Mouse (Mus musculus) erythroid progenitor cell, adult 5-6 weeks (primary cell): ENCODE results near the gene Xcr1. TPM values are rescaled to one million over a fixed set of nuclear protein-coding genes. Genes with fewer than 3 reads are reported as not detected.
A peak's percentile ranks its signal among the peaks of the same experiment; 100 is the strongest.

Experiments
- ATAC-seq: replicated peaks from 2 replicates; pipeline ENCODE4 v1.8.0; 2016; ENCODE audit warnings: moderate number of reproducible peaks, mild to moderate bottlenecking, moderate TSS enrichment, inconsistent platforms; ENCODE audit not compliant: poor library complexity, low FRiP score, severe bottlenecking
- total RNA-seq, 2 experiments: library from RNA; stranded (forward) in 1 of 2; stranded (reverse) in 1 of 2; fragments of 150-400 nt in 1 of 2; fragments of 186-747, 209-891 nt in 1 of 2; gene quantifications; 2 replicates each; pipeline versions ENCODE4 v1.2.3 to v1.2.4; 2015 to 2017; ENCODE audit warnings: low replicate concordance in 2 of 2

Xcr1 gene
- total RNA-seq (2015; ENCODE audit: low replicate concordance), result 0.84 TPM in 1 of 2 replicates, not detected in the other
- total RNA-seq (2017; ENCODE audit: low replicate concordance), result not detected in 2 replicates

DNA sequence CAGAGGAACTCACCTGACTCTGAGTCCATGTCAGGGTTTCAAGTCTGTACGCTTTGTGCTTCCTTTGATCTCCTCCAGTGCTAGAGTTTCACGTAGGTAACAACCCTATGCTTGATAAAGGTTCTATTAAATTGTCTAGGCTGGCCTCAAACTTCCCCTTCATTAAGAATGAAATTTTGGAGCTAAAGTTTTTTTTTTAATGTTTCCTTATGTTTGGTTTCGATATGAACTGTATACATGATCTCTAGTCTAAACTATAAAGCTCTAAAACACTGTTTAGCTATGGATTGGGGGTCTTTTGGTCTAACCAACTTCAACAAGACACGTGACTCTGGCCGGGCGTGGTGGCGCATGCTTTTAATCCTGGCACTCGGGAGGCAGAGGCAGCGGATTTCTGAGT, at the start of gene Xcr1:
Gene Xcr1 (minus strand): TSS at position 101 of the 400 bp plus-strand sequence.
- ATAC-seq, result no peak

DNA sequence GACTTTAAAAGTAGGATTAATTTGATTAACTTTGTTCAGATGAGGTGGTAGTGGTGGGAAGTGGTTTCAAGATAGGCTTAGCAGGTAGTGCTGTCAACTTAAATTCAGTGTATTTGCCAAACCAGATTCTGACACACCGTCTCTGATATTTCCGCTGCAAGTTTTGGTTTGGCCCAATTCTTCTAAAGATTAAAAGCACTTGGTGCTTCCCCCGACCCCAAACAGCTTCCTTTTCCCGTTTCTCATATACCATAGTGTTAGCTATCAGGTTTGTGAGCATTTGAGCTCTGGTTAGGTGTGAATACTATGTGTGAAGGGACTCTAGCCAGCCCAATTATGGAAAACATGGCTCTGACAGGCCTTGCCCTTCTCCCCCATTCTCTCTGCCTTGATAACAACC, 10.2 kb upstream of the Xcr1 start:
- ATAC-seq, result no peak

GRCm38 (mm10) chr9:123869167-123869784, 7.4 kb upstream of the Xcr1 start:
- ATAC-seq, result no peak

GRCm38 (mm10) chr9:123863641-123864040, 1.8 kb upstream of the Xcr1 start:
- no peak for ATAC-seq

- no peak for ATAC-seq
These were observed 1.2 kb upstream of the Xcr1 start for GRCm38 (mm10) chr9:123862895-123863616.

GRCm38 (mm10) chr9:123856836-123857235, 5.0 kb downstream of the Xcr1 start:
- ATAC-seq, result no peak

DNA sequence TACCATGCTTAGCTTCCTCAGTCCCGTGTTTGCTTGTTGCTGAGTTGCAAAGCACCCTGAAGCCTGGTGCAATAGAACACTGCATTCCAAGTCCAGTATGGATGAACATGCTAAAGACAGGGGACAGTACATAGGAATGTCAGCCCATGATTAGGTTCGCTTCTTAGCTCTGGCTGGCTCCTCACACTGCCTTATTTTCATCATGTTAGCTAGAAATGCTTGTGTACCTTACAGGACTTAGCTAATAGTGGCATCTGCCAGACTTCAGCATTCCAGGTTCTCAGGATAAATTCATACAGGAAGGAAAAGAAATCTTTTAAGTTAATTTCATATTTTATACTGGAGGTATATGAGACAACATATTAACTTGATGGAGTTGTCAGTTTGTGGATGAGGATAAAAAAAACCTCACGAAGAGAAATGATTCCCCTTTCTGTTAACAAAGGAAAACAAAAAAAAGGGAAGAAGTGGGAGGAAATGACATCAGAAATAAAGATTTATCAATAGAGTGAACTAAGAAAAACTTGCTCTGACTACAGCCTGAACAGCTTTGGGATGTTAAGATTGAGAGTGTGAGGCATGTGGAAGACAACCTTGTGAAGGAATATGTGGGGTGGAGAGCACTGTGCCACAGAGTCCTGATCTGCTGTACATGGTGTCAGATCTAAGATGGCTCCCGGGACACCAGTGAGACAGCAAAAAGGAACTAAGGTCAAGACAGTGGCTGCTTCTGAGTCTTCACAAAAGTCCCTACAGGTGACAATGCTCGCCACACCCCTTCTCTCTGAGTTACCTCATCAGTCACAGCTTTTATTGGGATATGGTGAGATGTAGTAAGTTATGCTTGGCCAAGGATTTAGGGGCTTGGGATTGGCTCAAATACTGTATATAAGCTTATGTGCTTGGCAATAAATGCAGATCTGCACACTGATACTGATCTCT, 9.1 kb downstream of the Xcr1 start:
- no peak for ATAC-seq

DNA sequence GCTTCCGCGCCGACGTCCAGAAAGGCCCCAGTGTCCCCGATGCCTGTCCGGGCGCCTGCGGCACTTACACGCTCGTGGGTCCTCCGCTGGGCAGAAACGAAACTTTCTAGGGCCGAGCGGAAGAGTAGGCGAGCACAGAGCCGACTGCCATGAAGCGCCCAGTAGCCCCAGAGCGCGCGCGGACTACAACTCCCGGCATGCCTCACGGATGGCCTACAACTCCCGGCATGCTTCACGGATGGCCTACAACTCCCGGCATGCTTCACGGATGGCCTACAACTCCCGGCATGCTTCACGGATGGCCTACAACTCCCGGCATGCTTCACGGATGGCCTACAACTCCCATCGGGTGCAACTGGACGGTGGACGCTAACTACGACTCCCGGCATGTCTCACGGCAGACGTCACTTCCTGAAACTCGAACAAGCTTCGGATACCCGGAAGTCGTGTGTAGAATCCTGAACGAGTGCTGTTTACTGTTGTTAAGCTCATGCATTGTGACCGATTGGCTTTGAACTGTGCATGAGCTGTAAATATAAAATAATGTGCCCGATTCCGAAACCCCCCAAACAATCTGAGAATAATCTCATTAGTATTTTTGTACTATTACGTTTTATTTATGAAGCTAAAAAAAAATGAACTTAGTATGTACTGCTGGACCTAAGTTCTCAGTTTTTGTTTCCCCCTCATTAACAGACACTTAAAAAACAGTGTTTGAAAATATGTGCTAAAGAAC, 9.9 kb downstream of the Xcr1 start, which contains the start of gene Fyco1:
Gene Fyco1 (minus strand): TSS at position 187 of the 736 bp plus-strand sequence.
- peak; percentile 92 for ATAC-seq

GRCm38 (mm10) chr9:123851062-123851712, 10.6 kb downstream of the Xcr1 start:
- ATAC-seq, result peak; percentile 62

DNA sequence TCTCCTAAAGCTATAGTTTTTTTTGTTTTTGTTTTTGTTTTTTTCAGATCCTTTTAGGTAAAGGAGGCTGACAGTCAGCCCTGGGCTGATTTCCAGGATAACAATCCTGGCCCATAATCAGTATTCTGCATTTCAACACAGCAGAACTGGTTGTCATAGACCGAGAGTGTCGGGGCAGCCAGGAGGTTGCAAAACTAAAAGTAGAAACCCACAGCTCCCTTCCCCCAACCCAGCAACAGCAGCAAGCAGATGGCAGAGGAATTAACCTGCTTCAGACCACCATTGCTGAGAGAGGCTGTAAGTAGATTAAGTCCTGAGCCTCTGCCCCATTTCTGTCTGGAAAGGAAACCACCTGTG, 11.1 kb downstream of the Xcr1 start:
- peak; percentile 0; the same call in 1 of the 2 replicates for ATAC-seq

- no peak for ATAC-seq
These were observed 11.7 kb downstream of the Xcr1 start for GRCm38 (mm10) chr9:123849976-123850695.

- 0 out of 2 replicates have a peak, but pooled peaks have one; percentile 23 for ATAC-seq
These were observed 15.3 kb downstream of the Xcr1 start for GRCm38 (mm10) chr9:123846490-123846889.

GRCm38 (mm10) chr9:123845120-123845519, 16.7 kb downstream of the Xcr1 start:
- peak; percentile 67 for ATAC-seq

DNA sequence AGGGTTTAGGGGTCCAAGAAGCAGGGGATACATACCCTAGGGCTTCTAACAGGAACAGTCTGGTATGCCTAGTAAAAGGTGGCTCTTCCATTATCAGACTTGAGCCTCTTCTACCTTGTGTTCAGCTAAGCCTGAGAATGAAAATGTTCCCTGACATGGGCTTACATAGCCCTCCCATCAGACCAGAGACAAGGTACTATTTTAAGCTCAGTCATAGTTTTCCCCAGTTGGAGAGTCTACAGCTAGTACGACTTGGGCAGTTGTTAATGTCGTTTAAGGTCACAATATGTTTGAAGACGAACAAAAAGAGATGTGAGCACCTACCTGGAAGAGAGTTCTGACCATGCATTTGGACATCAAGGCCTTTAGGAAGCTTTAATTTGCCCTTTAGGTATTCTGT, 17.4 kb downstream of the Xcr1 start:
- ATAC-seq, result no peak

GRCm38 (mm10) chr9:123840243-123840642, 21.6 kb downstream of the Xcr1 start:
- ATAC-seq, result no peak

GRCm38 (mm10) chr9:123835851-123836250, 26.0 kb downstream of the Xcr1 start:
- no peak for ATAC-seq

DNA sequence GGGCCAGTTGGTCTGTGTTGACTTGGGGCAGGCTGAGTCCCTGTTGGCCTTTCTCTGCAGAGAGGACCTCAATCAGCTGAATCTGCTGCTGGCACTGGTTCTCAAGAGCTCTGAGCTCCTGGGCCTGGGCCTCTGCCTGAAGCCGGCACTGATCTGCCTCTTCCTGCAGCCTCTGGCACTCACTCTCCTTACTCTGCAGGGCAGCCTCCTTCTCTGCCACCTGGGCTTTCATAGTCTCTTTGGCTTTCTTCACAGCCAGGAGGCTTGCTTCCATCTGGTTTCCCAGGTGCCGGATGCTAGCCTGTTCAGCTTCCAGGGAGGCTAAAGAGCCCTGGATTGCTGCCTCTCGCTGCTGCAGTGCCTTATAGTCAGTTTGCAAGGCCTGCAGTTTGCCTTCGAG, 32.9 kb downstream of the Xcr1 start:
- ATAC-seq, result no peak

- ATAC-seq, result no peak
These were observed 35.2 kb downstream of the Xcr1 start for GRCm38 (mm10) chr9:123826631-123827030.
